Mouse (Mus musculus) monocyte, adult 5-6 weeks (primary cell): ENCODE measurements around the gene Arid3a. TPM values are rescaled to one million over a fixed set of nuclear protein-coding genes. Genes with fewer than 3 reads are reported as not detected.

Source experiments
- ATAC-seq: fragments of 153-309, 156-312 bp; replicated peaks from 2 replicates; pipeline ENCODE4 v1.8.0; 2017; ENCODE audit warnings: mild to moderate bottlenecking; ENCODE audit not compliant: low TSS enrichment, insufficient number of reproducible peaks, severe bottlenecking, poor library complexity, low FRiP score
- total RNA-seq: library from RNA; stranded (forward); fragments of 200-1000, 200-491, 200-594 nt; gene quantifications from 3 replicates; pipeline ENCODE4 v1.2.3, GENCODE M21; 2017

Gene Arid3a
- total RNA-seq, 1 experiment from 2014 or later, result 36.8 TPM

DNA sequence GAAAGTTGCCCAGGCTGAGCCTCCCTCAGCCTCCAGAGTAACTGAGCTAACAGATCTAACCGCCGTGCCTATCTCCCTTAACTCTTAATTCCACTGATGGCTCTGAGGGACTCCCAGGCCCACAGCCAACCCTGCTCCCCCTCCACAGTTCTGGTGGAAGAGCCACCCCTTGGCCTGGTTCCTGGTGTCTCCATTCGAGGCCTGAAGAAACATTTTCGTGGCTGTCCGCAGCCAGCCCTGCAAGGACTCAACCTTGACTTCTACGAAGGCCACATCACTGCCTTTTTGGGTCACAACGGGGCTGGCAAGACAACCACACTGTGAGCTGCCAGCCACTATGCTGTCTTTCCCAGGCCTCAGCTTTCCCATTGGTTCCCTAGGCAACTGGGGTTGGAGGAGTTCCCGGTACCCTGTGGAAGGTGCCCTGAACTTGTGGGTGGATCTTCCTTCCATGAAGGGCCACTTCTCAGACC is 77.4 kb downstream of the Arid3a start:
- ATAC-seq, result no peak

Other genes starting within 250 kb of the Arid3a start
- gene Cdc34, start 244.8 kb upstream of the Arid3a start, total RNA-seq, result 76.0 to 109 TPM (median 89.7 TPM) in 3 replicates
- gene Gzmm, start 238.0 kb upstream of the Arid3a start, total RNA-seq, result 0.29 to 17.0 TPM (median 3.0 TPM) in 3 replicates
- 158 to 185 TPM (median 179 TPM) in 3 replicates for gene Bsg, start 222.6 kb upstream of the Arid3a start, total RNA-seq
- not detected in 3 replicates for gene Hcn2, start 210.4 kb upstream of the Arid3a start, total RNA-seq
- gene Polrmt, start 180.5 kb upstream of the Arid3a start, total RNA-seq, result 8.3 to 15.9 TPM (median 10.4 TPM) in 3 replicates
- not detected in 3 replicates for gene Fgf22, start 172.0 kb upstream of the Arid3a start, total RNA-seq
- gene Rnf126, start 160.1 kb upstream of the Arid3a start, total RNA-seq, result 3.5 to 18.0 TPM (median 8.8 TPM) in 3 replicates
- 1.3 to 3.3 TPM (median 2.0 TPM) in 3 replicates for gene Fstl3, start 149.8 kb upstream of the Arid3a start, total RNA-seq
- 0.21 to 2.1 TPM in 2 of 3 replicates, not detected in the other for gene Prss57, start 136.1 kb upstream of the Arid3a start, total RNA-seq
- gene Palm, start 133.5 kb upstream of the Arid3a start, total RNA-seq, result 21.3 to 30.9 TPM (median 27.0 TPM) in 3 replicates
- not detected in 3 replicates for gene Misp, start 106.1 kb upstream of the Arid3a start, total RNA-seq
- 55.7 to 124 TPM (median 78.8 TPM) in 3 replicates for gene Ptbp1, start 72.6 kb upstream of the Arid3a start, total RNA-seq
- gene Prtn3, start 52.6 kb upstream of the Arid3a start, total RNA-seq, result not detected in 3 replicates
- 0.95 TPM in 1 of 3 replicates, not detected in the others for gene Plppr3, start 52.4 kb upstream of the Arid3a start, total RNA-seq
- not detected in 3 replicates for gene Elane, start 40.8 kb upstream of the Arid3a start, total RNA-seq
- not detected in 3 replicates for gene Cfd, start 36.2 kb upstream of the Arid3a start, total RNA-seq
- gene Med16, start 18.1 kb upstream of the Arid3a start, total RNA-seq, result 13.3 to 16.8 TPM (median 13.3 TPM) in 3 replicates
- not detected in 3 replicates for gene Gm26602, start 16.2 kb upstream of the Arid3a start, total RNA-seq
- gene Kiss1r, start 10.1 kb upstream of the Arid3a start, total RNA-seq, result 0.39 TPM in 1 of 3 replicates, not detected in the others
- gene R3hdm4, start 5.8 kb upstream of the Arid3a start, total RNA-seq, result 23.4 to 53.8 TPM (median 35.4 TPM) in 3 replicates
- gene Wdr18, start 33.1 kb downstream of the Arid3a start, total RNA-seq, result 7.8 to 14.2 TPM (median 8.8 TPM) in 3 replicates
- gene Grin3b, start 43.7 kb downstream of the Arid3a start, total RNA-seq, result not detected in 3 replicates
- gene Tmem259, start 57.3 kb downstream of the Arid3a start, total RNA-seq, result 49.0 to 80.6 TPM (median 59.1 TPM) in 3 replicates
- 210 to 295 TPM (median 228 TPM) in 3 replicates for gene Cnn2, start 61.5 kb downstream of the Arid3a start, total RNA-seq
- 33.6 to 53.0 TPM (median 45.9 TPM) in 3 replicates for gene Abca7, start 69.5 kb downstream of the Arid3a start, total RNA-seq
- 356 to 478 TPM (median 365 TPM) in 3 replicates for gene Arhgap45, start 89.6 kb downstream of the Arid3a start, total RNA-seq
- gene Polr2e, start 112.8 kb downstream of the Arid3a start, total RNA-seq, result 83.4 to 130 TPM (median 95.9 TPM) in 3 replicates
- gene Gpx4, start 120.1 kb downstream of the Arid3a start, total RNA-seq, result 250 to 253 TPM (median 251 TPM) in 3 replicates
- 50.6 to 75.0 TPM (median 51.9 TPM) in 3 replicates for gene Sbno2, start 178.5 kb downstream of the Arid3a start, total RNA-seq
- gene Stk11, start 188.8 kb downstream of the Arid3a start, total RNA-seq, result 155 to 177 TPM (median 155 TPM) in 3 replicates
- gene Atp5d, start 211.6 kb downstream of the Arid3a start, total RNA-seq, result 26.1 to 49.8 TPM (median 29.5 TPM) in 3 replicates
- gene Cbarp, start 213.8 kb downstream of the Arid3a start, total RNA-seq, result 0.29 to 5.8 TPM (median 4.1 TPM) in 3 replicates
- 27.3 to 65.5 TPM (median 29.9 TPM) in 3 replicates for gene Midn, start 221.2 kb downstream of the Arid3a start, total RNA-seq
- 137 to 163 TPM (median 145 TPM) in 3 replicates for gene Cirbp, start 238.9 kb downstream of the Arid3a start, total RNA-seq
- 16.2 to 29.1 TPM (median 18.0 TPM) in 3 replicates for gene 1600002K03Rik, start 245.9 kb downstream of the Arid3a start, total RNA-seq